Mouse (Mus musculus) adrenal gland, postnatal 0 days (tissue): ENCODE results near the gene Grifin. TPM values are rescaled to one million over a fixed set of nuclear protein-coding genes. Genes with fewer than 3 reads are reported as not detected.

Experiments used
- polyA plus RNA-seq: library from polyadenylated mRNA; unstranded; fragments of >200 nt; fragmentation: Nextera tagmentation; extraction: Ambion mirVana; gene quantifications from 2 replicates; pipeline ENCODE4 v1.2.1, GENCODE M21; 2015

Gene Grifin
- not detected in 2 replicates for polyA plus RNA-seq

GRCm38 (mm10) chr5:140564896-140565295, at the start of gene Grifin:
TSS of gene Grifin (minus strand) at chr5:140565071.

GRCm38 (mm10) chr5:140607001-140607835, 42.3 kb upstream of the Grifin start, which contains the start of gene Lfng:
TSS of gene Lfng (plus strand) at chr5:140607320.

Other genes starting within 250 kb of the Grifin start
- 13.4 and 20.0 TPM in 2 replicates for gene Mad1l1, start 243.5 kb downstream of the Grifin start, polyA plus RNA-seq
- gene Nudt1, start 243.4 kb downstream of the Grifin start, polyA plus RNA-seq: 42.6 and 44.9 TPM in 2 replicates
- gene Mrm2, start 233.2 kb downstream of the Grifin start, polyA plus RNA-seq: 24.9 and 27.7 TPM in 2 replicates
- 16.3 and 16.6 TPM in 2 replicates for gene Snx8, start 175.8 kb downstream of the Grifin start, polyA plus RNA-seq
- gene Eif3b, start 145.7 kb downstream of the Grifin start, polyA plus RNA-seq: 68.2 and 81.5 TPM in 2 replicates
- gene Gm4869, start 119.4 kb downstream of the Grifin start, polyA plus RNA-seq: 0.08 TPM in 1 of 2 replicates, not detected in the other
- gene Chst12, start 59.5 kb downstream of the Grifin start, polyA plus RNA-seq: 12.0 and 14.4 TPM in 2 replicates
- 8.7 and 10.1 TPM in 2 replicates for gene Lfng, start 42.2 kb upstream of the Grifin start, polyA plus RNA-seq
- gene Ttyh3, start 84.0 kb upstream of the Grifin start, polyA plus RNA-seq: 41.8 and 46.5 TPM in 2 replicates
- gene Iqce, start 137.3 kb upstream of the Grifin start, polyA plus RNA-seq: 14.2 and 18.9 TPM in 2 replicates
- 12.2 and 17.4 TPM in 2 replicates for gene Brat1, start 139.9 kb upstream of the Grifin start, polyA plus RNA-seq
- gene Amz1, start 159.1 kb upstream of the Grifin start, polyA plus RNA-seq: 0.90 and 1.3 TPM in 2 replicates